Mouse (Mus musculus): ENCODE data around the gene Hs6st3.

Hs6st3 gene

DNA sequence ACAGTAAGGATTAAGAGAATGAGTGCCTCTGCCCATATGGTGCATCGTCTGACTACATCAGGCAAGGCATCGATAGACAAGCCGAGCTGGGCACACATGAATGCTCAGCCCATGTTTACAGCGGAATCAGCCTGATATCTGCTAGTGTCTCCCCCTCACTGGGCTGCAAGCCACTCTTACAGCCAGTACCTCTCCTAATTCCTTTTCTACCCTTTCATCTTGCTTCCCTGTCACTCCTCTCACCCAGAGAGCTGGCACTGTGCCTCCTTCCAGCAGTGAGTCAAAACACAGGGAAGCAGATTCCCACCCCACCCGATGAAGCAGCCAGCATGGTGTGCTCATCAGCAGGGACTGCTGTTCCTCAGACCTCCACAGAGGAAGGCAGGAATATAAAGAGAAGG, 527.6 kb downstream of the Hs6st3 start:
- DNase-seq, result no peak

DNA sequence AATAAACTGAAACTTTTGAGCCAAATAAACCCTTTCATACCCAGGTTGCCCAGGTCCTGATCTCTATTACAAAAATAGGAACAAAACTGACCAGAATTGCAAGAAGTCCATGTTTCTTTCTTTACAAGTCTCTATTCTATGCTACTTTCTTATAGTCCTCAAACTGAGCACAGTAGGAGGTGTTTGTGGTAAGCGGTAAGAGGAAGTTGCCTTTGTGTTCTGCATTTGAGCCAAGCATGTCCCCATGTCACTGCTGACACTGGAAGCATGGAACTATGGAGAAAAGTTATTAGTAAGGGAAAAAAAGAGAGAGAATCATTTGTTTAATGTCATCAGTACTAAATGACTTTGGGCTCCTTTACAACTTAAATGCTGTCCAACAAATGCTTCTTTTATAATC, 529.3 kb downstream of the Hs6st3 start:
- no peak for DNase-seq

DNA sequence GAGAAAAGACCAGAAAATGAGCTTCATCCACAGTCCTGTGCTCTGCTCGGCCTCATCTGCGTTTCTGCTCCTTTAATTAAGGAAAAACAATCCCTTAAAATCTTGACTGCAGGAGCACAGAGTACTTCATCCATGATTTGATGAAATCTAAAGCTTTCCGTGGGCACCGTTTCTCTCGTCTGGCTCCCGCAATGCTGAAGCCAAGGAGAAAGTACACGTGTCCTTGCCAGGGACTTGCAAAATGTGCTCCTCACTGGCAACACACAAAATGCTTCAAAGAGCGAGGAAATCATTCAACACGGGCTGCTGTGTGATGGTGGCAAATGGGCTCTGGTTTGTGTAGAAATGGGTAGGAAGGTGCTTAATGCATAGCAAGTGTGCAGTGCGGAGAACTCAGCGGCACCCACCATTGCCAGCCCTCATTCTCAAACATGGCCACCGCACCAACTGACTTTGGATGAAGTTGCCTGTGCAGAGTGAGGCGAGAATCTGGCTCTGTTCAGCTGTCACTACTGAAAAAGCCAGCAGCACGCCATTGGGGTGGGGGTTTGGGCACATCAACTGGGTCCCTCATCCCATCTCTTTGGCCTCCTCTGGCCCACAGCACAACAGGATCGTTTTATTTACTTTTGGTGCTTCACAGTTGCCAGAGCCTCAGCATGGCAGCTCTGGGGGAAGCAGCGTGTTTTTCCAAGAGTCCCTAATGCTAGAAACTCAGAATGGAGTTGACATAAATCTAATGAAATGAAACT, 532.9 kb downstream of the Hs6st3 start:
- DNase-seq, result no peak

DNA sequence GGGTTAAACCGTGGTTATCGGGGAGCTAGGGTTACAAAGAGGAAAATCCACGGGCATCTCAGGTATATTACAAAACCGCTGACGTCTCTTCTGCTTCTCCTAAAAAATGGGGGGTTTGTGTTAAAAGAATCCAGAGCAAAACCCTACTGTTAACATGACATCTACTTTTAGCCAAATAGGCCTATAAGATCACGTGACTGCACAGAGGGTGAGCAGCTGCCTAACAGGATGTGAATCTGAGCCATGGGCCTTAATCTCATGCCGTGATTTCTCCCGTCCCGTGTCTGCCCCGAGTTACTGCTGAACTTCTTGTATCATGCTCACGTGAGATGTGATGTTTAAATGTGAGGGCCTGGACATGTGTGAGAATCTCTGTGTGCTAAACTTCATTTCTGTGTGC, 540.4 kb downstream of the Hs6st3 start:
- no peak for DNase-seq

DNA sequence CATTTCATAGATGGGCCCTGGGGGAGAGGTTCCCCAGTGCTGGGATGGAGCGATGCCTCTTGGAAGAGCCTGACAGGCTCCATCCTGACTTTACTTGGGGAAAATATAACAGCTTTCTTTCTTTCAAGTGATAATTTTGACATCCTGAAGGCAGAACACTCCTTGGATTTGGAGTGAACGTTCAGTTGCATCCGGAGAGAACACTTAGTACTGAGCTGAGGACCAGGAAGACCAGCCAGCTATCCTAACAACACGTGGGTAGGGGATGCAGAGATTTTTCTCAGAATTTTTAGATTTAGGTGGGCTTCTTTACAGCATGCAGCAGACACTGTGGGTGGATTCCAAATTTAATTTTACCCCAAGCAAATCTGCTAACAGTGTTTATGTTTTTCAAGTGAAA, 541.9 kb downstream of the Hs6st3 start:
- no peak for DNase-seq

DNA sequence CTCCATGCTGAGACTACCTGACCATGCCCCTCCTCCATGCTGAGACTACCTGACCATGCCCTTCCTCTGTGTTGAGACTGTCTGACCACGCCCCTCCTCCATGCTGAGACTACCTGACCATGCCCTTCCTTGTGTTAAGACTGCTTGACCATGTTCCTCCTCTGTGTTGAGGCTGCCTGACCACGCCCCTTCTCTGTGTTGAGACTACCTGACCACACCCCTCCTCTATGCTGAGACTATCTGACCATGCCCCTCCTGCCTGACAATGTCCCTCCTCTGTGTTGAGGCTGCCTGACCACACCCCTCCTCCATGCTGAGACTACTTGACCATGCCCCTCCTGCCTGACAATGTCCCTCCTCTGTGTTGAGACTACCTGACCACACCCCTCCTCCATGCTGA, 549.7 kb downstream of the Hs6st3 start:
- no peak for DNase-seq

DNA sequence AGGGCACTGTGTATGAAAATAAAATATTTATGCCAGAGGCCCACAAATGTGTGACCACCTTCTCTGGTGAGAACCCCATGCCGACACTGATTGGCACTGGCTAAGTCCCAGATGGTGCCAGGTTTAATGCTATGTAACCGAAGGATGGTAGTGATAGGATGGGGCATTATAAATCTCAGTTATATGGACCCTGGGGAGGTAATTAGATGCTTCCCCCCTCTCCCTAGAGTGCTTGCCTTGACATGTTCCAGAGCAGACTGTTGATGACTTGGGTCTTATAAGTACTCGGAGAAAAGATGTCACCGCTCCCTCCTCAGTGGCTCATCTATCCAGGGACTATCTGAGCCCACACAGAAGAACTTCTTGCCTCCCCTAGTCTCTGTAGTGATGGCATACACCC, 561.8 kb downstream of the Hs6st3 start:
- no peak for DNase-seq

DNA sequence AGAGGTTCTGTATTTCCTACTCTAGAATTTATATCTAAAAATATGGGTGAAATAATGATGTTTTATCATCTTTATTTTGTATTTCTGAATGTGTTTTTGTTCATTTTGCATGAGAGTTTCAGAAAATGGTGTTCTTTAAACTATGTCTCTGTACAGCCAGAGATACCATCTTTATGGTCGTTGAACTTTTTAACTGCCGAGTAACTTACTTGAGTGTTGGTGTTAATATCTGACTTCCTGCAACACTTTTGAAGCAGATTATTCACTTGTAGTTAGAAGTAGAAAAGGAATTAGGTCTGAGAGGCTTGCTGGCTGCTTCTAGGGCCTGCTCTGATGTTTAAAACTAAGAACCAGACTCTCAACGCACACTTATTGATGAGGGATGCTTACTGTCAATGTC, 576.6 kb downstream of the Hs6st3 start:
- DNase-seq, result no peak

DNA sequence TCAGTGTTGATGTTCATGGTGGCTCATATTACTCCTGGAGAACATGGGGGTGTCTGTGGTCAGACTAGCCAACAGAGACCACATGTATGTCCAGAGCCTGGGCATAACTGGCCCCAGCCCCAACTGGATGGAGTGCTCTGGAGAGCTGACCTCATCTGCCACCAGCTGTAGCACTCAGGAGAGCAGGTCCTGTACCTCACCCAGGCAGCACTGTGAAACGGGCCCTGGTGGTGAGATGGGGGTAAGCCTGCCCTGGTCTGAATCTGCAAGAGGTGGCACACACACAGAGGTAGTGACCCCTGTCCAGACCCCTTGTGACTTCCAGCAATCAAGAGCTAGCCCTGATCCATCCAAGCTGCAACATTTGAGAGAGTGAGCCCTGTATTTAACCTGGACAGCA, 579.2 kb downstream of the Hs6st3 start:
- DNase-seq, result no peak

DNA sequence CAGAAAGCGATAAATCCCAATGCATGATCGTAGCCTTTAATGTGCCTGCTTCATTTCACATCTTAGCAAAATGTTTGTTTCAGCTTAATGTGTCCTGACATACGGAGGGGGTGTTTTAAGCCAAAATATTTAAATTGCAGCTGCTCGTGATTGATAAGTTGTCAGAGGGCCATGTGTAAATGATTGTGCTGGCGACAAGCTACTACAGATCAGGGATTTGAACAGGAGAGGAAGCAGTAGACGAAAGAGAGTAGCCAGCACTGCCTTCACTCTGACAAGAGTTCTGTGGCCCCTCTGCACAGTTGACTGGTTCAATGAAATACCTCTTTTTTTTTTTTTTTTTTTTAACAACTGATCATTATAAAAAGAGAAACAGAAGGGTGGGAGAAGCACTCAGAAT, 587.0 kb downstream of the Hs6st3 start:
- no peak for DNase-seq

DNA sequence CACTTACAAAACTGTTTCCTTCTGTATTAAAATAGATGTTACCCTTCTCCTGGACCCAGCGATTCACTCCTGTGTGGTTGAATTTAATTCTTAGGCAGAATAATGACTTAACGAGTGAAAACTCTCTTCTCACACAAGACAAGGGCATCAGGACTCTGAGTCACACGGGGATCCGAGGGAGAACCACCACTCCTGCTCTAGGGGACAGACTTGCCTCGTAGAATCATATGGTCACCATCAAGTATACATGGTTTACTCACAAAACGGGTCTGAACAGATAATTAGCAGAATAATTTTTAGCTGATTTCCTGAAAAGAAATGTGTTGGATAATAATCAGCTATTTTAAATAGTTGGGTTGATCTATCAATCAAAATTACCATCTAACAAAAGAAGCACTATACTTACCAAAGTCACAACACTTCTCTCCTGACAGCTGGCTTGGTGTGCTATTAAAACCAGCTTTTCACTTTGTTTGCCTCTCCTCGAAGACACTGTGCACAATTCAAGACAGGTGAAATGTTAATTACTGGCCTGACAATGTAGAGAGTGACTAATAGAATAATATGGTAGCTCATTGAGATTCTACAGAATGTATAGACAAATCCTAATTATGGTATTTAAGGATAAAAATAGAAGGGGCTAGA, 593.4 kb downstream of the Hs6st3 start:
- no peak for DNase-seq

DNA sequence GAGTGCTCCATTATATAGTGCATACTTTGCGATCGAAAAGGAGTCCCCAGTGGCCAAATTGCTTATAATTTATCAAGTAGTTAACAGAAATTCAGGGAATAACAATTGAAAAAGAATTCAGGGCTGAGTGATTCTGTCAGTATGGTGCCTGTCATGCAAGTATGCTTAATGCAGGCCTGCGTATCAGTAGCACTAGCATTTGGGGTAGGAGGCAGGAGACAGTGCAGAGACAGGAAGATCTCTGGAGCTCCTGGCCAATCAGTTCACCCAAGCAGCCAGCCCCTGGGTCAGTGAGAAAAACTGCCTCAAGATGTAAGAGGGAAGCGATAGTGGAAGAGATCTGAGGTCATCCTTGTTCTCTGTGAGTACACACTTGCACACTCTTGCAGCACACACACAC, 594.1 kb downstream of the Hs6st3 start:
- DNase-seq, result no peak

DNA sequence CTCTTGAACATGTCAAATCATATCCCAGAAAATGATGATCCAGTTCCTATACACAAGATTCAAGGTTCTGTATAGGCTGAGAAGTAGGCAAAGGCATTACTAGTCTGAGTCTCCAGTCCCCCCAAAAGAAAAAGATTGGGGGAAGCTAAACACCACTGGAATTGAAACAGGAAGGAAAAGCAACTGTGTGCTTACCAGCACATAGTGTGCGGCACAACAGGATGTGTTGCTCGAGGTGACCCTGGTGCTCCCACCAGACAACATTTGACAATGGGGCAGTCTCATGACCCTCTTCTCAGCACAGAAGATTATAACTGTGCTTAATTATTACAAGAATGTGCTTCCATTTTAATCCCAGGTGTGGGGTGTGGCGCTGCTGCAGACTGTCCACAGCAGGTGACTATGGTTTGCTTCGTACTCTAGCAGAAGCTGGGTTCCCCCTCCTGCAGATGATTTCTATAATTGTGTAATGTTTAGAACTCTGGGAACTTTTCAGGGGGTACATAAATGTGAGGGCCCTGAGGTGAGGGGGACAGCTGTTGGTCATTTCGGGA, 599.3 kb downstream of the Hs6st3 start:
- DNase-seq, result no peak

DNA sequence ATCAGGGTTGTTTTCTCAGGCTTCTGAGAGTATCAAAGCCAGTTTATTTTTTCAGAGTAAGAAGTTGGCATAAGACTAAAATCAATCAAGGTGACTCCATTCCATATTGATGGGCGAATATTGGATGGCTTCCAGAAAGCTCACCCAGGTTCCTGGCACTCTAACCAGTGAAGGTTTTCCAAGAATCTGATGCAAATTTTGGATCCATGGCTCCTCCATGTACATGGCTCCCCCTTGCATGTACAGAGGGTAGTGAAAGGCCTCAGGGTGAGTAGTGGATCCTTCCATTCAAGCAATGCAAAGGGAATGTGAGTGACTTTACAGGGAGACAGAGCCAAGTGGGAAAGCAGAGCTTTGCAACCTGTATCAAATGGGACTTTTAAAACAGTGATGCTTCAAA, 603.6 kb downstream of the Hs6st3 start:
- DNase-seq, result no peak

DNA sequence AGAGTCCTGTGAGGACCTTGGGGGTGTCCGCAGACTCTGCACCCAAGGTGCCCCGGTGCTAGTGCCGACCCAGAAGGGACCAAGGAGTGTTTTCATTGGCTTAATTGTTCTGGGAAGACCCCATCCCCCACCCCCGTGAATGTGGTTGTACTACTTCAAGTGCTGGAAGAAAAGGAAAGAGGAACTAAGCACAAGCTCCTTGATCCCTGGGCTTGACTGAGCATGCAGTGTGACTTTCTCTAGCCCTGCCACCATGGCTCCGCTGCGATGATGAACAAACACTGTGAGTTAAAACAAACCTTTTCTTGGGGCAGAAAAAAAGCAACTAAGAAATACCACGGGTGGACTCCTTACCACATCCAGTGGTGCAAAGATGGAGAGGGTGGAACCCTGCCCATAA, 623.2 kb downstream of the Hs6st3 start:
- DNase-seq, result no peak

DNA sequence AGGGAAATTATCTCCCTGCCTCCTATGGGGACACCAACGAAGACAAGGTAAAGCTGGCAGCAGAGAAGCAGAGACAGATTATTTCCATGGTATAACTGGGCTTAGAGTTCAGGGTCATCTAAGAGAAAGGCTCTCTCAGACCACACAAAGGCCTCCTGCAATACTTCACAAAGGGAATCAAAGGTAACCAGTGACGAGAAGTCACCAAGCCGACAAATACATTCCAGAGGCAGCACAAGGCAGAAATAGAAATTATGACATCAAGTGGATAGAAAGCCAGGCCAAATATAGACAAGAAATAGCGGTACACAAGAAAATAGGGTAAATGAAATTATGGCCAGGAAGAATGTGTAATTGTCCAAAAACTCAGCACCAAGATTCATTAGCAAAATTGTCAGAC, 633.9 kb downstream of the Hs6st3 start:
- DNase-seq, result no peak

DNA sequence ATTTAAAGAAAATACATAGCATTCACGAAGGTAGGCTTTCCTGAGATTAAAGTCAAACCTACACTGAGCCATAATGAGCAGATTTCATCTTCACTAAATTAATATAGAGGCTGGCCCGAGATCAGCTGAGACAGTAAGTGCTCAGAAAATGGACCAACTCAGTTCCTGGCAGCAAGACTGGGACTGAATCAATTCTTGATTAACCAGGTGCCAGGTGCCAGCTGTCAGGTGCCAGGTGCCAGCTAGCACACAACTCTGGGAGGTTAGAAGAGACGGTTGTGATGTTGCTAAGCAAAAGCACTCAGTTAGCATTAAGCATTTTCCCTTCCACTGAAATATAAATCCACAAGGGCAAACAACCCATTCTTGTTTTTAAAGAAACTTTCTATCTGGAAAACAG, 638.1 kb downstream of the Hs6st3 start:
- DNase-seq, result no peak

DNA sequence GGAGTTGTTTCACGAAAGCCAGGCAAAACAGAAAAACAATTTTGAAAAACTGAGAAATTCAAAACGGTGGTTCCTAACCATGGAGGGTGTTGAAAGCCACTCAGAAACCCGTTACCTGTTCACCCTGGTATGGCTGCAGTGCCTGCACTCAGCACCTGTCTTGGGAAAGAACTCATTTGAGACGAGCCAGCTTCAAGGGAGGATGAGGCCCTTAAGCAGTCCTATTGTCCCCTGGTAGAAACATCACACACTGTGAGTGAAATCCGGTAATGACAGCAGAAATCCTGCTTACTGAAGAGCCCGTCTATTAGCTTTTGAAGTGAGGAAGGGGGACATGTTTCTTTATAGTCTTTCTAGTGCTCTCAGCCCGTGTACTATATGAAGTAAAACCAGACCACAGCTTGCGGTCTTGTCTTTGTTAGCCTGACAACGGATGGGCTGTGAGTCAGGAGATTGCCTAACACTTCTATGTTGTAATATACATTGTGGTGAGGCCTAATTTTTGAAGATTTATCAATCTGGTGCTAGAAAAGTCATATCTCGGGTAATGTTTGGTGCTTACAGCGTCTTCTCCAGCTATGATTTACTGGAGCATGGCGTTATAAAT, 641.9 kb downstream of the Hs6st3 start:
- no peak for DNase-seq

DNA sequence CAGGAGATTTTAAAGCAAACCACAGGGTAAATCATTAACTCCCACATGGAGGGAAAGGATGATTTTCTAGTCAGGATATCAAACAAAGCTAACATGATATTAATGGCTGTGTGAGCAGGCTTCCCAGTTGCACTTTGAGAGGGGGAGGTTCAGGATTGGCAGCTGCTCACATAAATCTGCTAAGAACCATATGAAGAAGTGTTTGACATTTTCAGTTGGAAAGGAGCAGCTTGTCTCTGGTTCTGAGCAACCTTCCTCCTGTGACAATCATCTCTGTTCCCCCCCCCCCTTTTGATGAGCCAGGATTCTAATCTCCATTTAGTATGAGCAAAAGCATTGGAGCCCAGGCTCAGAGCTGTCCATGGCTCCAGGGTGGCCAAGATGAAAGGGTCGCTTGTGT, 643.0 kb downstream of the Hs6st3 start:
- DNase-seq, result no peak

DNA sequence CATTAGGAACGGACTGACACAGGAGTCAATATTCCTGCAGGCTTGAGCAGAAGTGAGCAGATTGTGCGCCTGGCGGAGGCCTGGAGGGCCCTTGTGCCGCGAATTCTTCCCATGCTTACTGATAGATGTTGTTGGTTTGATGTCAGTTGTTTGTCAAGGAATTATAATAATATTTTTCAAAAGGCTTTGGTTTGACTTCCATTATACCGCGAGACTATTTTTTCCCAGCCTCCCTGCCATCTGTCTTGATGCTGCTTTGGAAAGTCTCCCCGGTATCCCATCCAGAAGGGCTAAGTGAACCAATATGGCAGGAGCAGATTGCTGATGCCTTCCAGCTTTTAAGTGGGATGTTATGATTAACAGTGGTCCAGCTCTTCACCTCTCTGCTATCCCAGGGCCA, 651.3 kb downstream of the Hs6st3 start:
- no peak for DNase-seq

DNA sequence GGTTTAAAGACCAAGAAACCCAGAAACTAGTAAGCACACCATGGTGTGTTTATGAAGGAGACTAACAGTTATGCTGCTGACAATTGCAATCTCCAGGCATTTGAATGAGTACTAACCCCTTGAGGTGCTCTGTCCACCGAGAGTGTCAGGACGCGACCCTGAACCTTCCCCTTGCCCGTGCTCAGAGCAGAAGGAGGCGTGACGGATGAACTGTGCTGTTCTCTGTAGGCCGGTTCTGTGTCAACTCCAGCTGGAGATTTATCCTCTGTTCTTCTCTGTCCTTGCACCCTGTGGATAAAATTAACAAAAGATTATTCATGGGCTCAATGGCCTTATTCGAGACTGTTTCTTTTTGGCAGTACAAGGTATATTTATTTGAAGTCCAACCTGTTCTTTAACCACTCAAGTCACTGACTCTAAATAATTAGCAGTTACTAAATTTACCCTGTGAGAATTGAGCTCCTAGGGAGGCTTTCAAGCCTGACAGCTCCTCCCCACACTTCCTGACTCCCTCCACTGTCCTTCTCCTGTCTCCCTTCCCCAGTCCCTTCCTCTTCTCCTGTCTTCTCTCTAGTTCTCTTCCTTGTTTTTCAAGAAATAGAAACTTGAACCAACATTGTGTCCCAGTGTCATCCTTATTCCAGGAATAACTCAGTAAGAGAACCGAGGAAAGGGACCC, 659.2 kb downstream of the Hs6st3 start:
- DNase-seq, result no peak

DNA sequence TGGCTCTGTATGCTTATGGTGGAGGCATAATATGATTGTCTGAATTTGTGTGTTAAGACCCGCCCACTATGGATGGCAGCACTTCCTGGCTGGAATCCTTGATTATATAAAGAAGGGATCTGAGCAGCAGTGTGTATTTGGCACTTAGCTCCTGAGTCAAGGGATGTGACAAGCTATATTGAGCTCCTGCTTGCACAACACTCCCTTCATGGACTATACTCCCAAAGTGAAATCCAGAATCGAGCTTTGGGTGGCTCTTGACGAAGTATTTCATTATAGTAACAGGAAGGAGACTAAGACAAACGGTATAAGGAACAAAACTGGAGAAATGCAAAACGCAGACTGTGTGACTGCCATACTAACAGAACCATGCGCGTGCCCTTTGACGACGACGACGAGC, 660.4 kb downstream of the Hs6st3 start:
- no peak for DNase-seq

DNA sequence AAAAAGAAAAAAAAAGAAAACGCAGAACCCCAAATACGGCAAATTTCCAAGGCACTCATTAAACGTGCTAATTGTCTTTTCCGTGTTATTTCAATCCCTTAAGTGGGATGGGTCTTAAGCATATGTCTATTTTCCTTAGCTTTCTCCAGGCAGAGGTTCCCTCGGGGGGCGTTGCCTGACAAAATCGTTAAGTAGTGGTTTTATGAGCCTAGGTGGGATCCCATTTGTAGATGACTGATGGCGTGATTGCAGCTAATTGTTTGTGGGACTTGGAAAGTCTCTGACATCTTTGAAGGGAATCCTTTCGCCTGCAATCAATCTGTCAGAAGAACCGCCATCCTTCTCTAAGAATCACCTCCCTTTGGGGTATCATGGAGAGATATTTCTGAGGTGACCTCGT, 662.7 kb downstream of the Hs6st3 start:
- no peak for DNase-seq

DNA sequence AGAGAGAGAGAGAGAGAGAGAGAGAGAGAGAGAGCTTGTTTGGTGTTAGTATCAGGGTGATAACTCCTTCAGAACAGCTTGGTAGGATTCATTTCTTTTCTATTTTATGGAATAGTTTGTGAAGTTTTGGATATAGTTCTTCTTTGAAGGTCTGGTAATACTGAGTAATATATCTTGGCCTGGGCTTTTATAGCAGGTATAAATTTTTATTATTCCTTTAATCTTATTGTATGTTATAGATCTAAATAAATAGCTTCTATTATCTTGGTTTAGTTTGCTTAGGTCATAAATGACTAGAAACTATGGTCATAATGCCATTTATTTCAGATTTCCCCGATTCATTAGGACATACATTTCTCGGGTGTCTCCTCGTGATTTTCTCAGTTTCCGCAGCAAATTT, 675.8 kb downstream of the Hs6st3 start:
- DNase-seq, result no peak
